Mouse (Mus musculus): Measurements from ENCODE around the gene Osbpl8.
A peak's percentile ranks its signal among the peaks of the same experiment; 100 is the strongest.

The Osbpl8 gene

GRCm38 (mm10) chr10:111149761-111150160, 14.8 kb upstream of the Osbpl8 start:
- DNase-seq (ENCODE audit: low spot score in 2 of 2) = no peak

- DNase-seq (ENCODE audit: low spot score in 2 of 2) = no peak
Measured at GRCm38 (mm10) chr10:111155065-111155464, 9.5 kb upstream of the Osbpl8 start.

GRCm38 (mm10) chr10:111155571-111155970, 9.0 kb upstream of the Osbpl8 start:
- no peak for DNase-seq (ENCODE audit: low spot score in 2 of 2)

- DNase-seq (ENCODE audit: low spot score in 2 of 2) = no peak
Measured at GRCm38 (mm10) chr10:111156394-111157190, 8.0 kb upstream of the Osbpl8 start.

GRCm38 (mm10) chr10:111157241-111157659, 7.3 kb upstream of the Osbpl8 start:
- no peak for DNase-seq (ENCODE audit: low spot score in 2 of 2)

GRCm38 (mm10) chr10:111159789-111160522, 4.6 kb upstream of the Osbpl8 start:
- DNase-seq (ENCODE audit: low spot score in 2 of 2) = no peak

GRCm38 (mm10) chr10:111160540-111160939, 4.0 kb upstream of the Osbpl8 start:
- no peak for DNase-seq (ENCODE audit: low spot score in 2 of 2)

- no peak for DNase-seq (ENCODE audit: low spot score in 2 of 2)
Measured at GRCm38 (mm10) chr10:111161373-111161772, 3.2 kb upstream of the Osbpl8 start.

GRCm38 (mm10) chr10:111163025-111163424, 1.5 kb upstream of the Osbpl8 start:
- DNase-seq (ENCODE audit: low spot score in 2 of 2) = no peak

- no peak for DNase-seq (ENCODE audit: low spot score in 2 of 2)
Measured at GRCm38 (mm10) chr10:111163601-111164240, 831 bp upstream of the Osbpl8 start.

GRCm38 (mm10) chr10:111165219-111165981, 848 bp downstream of the Osbpl8 start:
- peak; percentile 38 to 54 for DNase-seq (ENCODE audit: low spot score in 2 of 2)

- no peak for DNase-seq (ENCODE audit: low spot score in 2 of 2)
Measured at GRCm38 (mm10) chr10:111166057-111166841, 1.7 kb downstream of the Osbpl8 start.

- no peak for DNase-seq (ENCODE audit: low spot score in 2 of 2)
Measured at GRCm38 (mm10) chr10:111167444-111167843, 2.9 kb downstream of the Osbpl8 start.

- no peak for DNase-seq (ENCODE audit: low spot score in 2 of 2)
Measured at GRCm38 (mm10) chr10:111168305-111168704, 3.8 kb downstream of the Osbpl8 start.

GRCm38 (mm10) chr10:111171246-111171934, 6.8 kb downstream of the Osbpl8 start:
- no peak for DNase-seq (ENCODE audit: low spot score in 2 of 2)

- no peak for DNase-seq (ENCODE audit: low spot score in 2 of 2)
Measured at GRCm38 (mm10) chr10:111173589-111174247, 9.2 kb downstream of the Osbpl8 start.

GRCm38 (mm10) chr10:111177336-111177735, 12.8 kb downstream of the Osbpl8 start:
- DNase-seq (ENCODE audit: low spot score in 2 of 2) = no peak

GRCm38 (mm10) chr10:111178024-111178423, 13.5 kb downstream of the Osbpl8 start:
- DNase-seq (ENCODE audit: low spot score in 2 of 2) = peak in 1 of 2 experiments; percentile 33

GRCm38 (mm10) chr10:111180633-111181032, 16.1 kb downstream of the Osbpl8 start:
- DNase-seq (ENCODE audit: low spot score in 2 of 2) = no peak
